Mouse (Mus musculus): ENCODE results near the gene Casz1. TPM values are rescaled to one million over a fixed set of nuclear protein-coding genes. Genes with fewer than 3 reads are reported as not detected.

Casz1 gene
- polyA plus RNA-seq, 1 experiment from 2014 or later: 7.6 TPM

DNA sequence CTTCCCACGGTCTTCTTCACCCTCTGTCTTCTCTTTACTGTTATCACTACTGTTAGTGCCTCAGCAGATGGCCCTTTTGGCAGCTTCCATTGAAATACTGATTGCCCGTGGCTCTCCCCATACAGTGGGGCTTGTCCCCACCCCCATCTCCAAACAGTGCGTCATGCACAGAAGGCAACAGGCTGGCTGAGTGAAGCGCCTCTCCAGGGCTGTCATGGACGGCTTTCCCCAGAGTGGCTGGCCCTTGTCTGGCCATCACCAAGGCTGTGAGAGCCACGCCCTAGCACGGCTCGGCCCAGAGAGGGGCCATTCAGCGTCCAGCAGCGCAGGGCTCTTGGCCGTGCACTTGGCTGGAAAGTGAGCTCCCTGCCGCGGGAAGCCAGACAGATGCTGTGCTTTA, 131.0 kb downstream of the Casz1 start:
- 32% methylated on average over 13 of the region's 13 CpGs for WGBS
- Histone ChIP-seq H3K4me2 (replicated peaks; ENCODE audit: low read depth, low read length) (no peak overlapping the region), H3K9me3 (ENCODE audit: control insufficient read depth, low read length) (no peaks in the 10 kb centered on the region), H3K4me3 (ENCODE audit: low read length) (no peak overlapping the region), H3K36me3 (ENCODE audit: control insufficient read depth, insufficient read depth, low read length) (peaks cover 9% of the 10 kb centered on the region; the same call in 1 of the 2 replicates), H3K27ac (ENCODE audit: low read depth, low read length) (no peak overlapping the region), H3K4me1 (ENCODE audit: control insufficient read depth, insufficient read depth, low read length) (peaks cover 14% of the 10 kb centered on the region), H3K9ac (ENCODE audit: low read depth, low read length) (no peak overlapping the region), H3K27me3 (ENCODE audit: control insufficient read depth, insufficient read depth, low read length) (peaks cover 5% of the 10 kb centered on the region; the same call in 1 of the 2 replicates)
- no peak for ATAC-seq (ENCODE audit: low FRiP score, low TSS enrichment)

DNA sequence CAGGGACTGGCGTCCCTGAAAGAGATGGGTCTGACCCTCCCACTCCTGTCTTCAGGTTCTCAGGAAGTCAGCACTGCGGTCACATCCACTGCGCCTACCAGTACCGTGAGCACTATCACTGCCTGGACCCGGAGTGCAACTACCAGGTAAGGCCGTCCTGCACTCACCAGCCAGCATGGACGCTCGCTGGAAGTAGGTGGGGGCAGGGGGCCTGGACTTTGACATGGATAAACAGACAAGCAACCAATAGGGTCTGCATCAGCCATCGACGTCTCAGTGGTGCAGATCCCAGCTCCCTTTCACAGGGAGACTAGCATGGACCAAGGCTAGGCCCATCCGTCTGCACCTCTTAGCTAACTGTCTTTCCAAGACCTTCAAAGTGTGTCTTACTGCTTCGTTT, 131.9 kb downstream of the Casz1 start:
- H3K4me3 ChIP-seq (ENCODE audit: low read length): no peak overlapping the region
- H3K27ac ChIP-seq (ENCODE audit: low read depth, low read length): no peak overlapping the region
- H3K9ac ChIP-seq (ENCODE audit: low read depth, low read length): no peak overlapping the region
- peaks cover 9% of the 10 kb centered on the region; the same call in 1 of the 2 replicates for H3K36me3 ChIP-seq (ENCODE audit: control insufficient read depth, insufficient read depth, low read length)
- H3K9me3 ChIP-seq (ENCODE audit: control insufficient read depth, low read length): no peaks in the 10 kb centered on the region
- no peak for ATAC-seq (ENCODE audit: low FRiP score, low TSS enrichment)
- peaks cover 5% of the 10 kb centered on the region; the same call in 1 of the 2 replicates for H3K27me3 ChIP-seq (ENCODE audit: control insufficient read depth, insufficient read depth, low read length)
- peaks cover 22% of the 10 kb centered on the region for H3K4me1 ChIP-seq (ENCODE audit: control insufficient read depth, insufficient read depth, low read length)
- WGBS: 87% methylated on average over 12 of the region's 12 CpGs
- H3K4me2 ChIP-seq (replicated peaks; ENCODE audit: low read depth, low read length): no peak overlapping the region

DNA sequence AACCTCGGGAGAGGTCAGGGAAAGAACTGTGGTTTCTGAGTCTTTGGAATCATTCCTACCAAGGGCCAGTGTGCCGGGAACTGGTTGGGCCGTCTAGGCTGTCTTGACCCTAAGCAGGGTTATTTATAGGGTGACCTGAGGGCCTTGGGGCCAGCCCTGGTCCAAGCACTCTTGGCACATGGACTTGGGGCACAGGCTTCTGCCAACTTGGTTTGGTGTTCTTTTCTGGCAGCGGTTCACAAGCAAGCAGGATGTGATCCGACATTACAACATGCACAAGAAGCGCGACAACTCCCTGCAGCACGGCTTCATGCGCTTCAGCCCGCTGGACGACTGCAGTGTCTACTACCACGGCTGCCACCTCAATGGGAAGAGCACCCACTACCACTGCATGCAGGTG, 132.5 kb downstream of the Casz1 start:
- H3K4me2 ChIP-seq (replicated peaks; ENCODE audit: low read depth, low read length): no peak overlapping the region
- peaks cover 5% of the 10 kb centered on the region; the same call in 1 of the 2 replicates for H3K27me3 ChIP-seq (ENCODE audit: control insufficient read depth, insufficient read depth, low read length)
- H3K9me3 ChIP-seq (ENCODE audit: control insufficient read depth, low read length): no peaks in the 10 kb centered on the region
- no peak overlapping the region for H3K4me3 ChIP-seq (ENCODE audit: low read length)
- H3K9ac ChIP-seq (ENCODE audit: low read depth, low read length): no peak overlapping the region
- 87% methylated on average over 12 of the region's 12 CpGs for WGBS
- ATAC-seq (ENCODE audit: low FRiP score, low TSS enrichment): no peak
- H3K27ac ChIP-seq (ENCODE audit: low read depth, low read length): no peak overlapping the region
- H3K4me1 ChIP-seq (ENCODE audit: control insufficient read depth, insufficient read depth, low read length): peaks cover 27% of the 10 kb centered on the region
- peaks cover 9% of the 10 kb centered on the region; the same call in 1 of the 2 replicates for H3K36me3 ChIP-seq (ENCODE audit: control insufficient read depth, insufficient read depth, low read length)

DNA sequence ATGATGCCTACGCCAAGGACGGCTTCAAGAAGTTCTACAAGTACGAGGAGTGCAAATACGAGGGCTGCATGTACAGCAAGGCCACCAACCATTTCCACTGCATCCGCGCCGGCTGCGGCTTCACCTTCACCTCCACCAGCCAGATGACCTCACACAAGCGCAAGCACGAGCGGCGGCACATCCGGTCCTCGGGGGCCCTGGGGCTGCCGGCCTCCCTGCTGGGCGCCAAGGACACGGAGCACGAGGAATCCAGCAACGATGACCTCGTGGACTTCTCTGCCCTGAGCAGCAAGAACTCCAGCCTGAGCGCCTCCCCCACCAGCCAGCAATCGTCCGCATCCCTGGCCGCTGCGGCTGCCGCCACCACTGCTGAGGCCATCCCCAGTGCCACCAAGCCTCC, 134.3 kb downstream of the Casz1 start:
- H3K4me3 ChIP-seq (ENCODE audit: low read length): no peak overlapping the region
- H3K36me3 ChIP-seq (ENCODE audit: control insufficient read depth, insufficient read depth, low read length): peaks cover 7% of the 10 kb centered on the region; the same call in 1 of the 2 replicates
- H3K27ac ChIP-seq (ENCODE audit: low read depth, low read length): no peak overlapping the region
- ATAC-seq (ENCODE audit: low FRiP score, low TSS enrichment): no peak
- no peak overlapping the region for H3K4me2 ChIP-seq (replicated peaks; ENCODE audit: low read depth, low read length)
- H3K4me1 ChIP-seq (ENCODE audit: control insufficient read depth, insufficient read depth, low read length): peaks cover 24% of the 10 kb centered on the region
- WGBS: 74% methylated on average over 26 of the region's 26 CpGs
- H3K9ac ChIP-seq (ENCODE audit: low read depth, low read length): no peak overlapping the region
- no peaks in the 10 kb centered on the region for H3K9me3 ChIP-seq (ENCODE audit: control insufficient read depth, low read length)
- H3K27me3 ChIP-seq (ENCODE audit: control insufficient read depth, insufficient read depth, low read length): no peaks in the 10 kb centered on the region; the same call in 1 of the 2 replicates

DNA sequence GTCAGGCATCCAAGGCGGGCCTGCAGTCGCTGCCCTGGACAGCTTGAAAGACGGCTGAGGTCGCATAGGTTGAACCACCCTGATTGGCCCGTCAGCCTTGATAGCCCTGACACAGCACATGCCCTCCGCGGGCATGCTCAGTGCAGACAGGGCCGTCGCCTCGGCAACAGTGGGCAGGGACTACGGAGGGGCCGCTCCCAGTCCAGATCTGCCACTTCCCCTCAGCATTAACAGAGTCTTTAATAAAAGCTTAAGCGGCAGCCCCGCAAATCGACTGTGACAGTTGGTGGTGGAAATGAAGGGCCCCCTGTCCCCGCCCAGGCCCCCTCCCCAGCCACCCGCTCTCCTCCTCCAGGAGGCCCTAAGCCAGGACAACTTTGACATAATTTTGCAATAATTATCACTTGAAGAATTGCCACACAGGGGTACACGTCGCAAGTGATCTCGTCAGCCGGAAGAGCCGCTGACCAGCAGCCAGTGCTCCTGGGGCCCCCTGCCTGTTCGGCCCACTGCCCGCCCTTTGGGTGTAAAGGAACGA, 136.5 kb downstream of the Casz1 start:
- peaks cover 7% of the 10 kb centered on the region; the same call in 1 of the 2 replicates for H3K36me3 ChIP-seq (ENCODE audit: control insufficient read depth, insufficient read depth, low read length)
- H3K9me3 ChIP-seq (ENCODE audit: control insufficient read depth, low read length): no peaks in the 10 kb centered on the region
- H3K27ac ChIP-seq (ENCODE audit: low read depth, low read length): peak overlapping the region; percentile 53
- no peaks in the 10 kb centered on the region; the same call in 1 of the 2 replicates for H3K27me3 ChIP-seq (ENCODE audit: control insufficient read depth, insufficient read depth, low read length)
- H3K4me2 ChIP-seq (replicated peaks; ENCODE audit: low read depth, low read length): peak overlapping the region; percentile 25; the same call in 1 of the 2 replicates
- 7% methylated on average over 25 of the region's 25 CpGs for WGBS
- peaks cover 24% of the 10 kb centered on the region for H3K4me1 ChIP-seq (ENCODE audit: control insufficient read depth, insufficient read depth, low read length)
- 0 out of 2 replicates have a peak overlapping the region, but pooled peaks have one; percentile 1 for H3K9ac ChIP-seq (ENCODE audit: low read depth, low read length)
- peak; percentile 93 for ATAC-seq (ENCODE audit: low FRiP score, low TSS enrichment)
- H3K4me3 ChIP-seq (ENCODE audit: low read length): no peak overlapping the region

DNA sequence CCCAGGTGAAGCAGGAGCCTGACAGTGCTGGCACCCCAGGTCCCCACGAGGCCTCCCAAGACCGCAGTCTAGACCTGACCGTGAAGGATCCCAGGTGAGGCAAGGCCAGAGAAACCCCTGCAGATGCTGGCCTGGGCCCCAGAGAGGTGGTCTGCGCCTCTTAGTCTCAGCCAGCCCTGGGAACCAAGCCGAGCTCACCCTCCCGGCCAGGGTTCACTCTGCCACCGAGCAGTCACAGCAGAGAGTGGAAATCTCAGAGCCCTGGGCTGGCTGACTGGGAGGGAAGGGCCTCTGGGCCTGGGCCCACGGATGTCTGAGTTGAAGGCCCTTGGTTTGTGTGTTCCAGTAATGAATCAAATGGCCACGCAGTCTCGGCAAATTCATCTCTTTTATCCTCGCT, 137.1 kb downstream of the Casz1 start:
- H3K9ac ChIP-seq (ENCODE audit: low read depth, low read length): peak overlapping the region; percentile 1; the same call in 1 of the 2 replicates
- 42% methylated on average over 11 of the region's 11 CpGs for WGBS
- peak overlapping the region; percentile 39 for H3K27ac ChIP-seq (ENCODE audit: low read depth, low read length)
- no peak overlapping the region for H3K4me3 ChIP-seq (ENCODE audit: low read length)
- H3K27me3 ChIP-seq (ENCODE audit: control insufficient read depth, insufficient read depth, low read length): no peaks in the 10 kb centered on the region; the same call in 1 of the 2 replicates
- H3K9me3 ChIP-seq (ENCODE audit: control insufficient read depth, low read length): no peaks in the 10 kb centered on the region
- peaks cover 7% of the 10 kb centered on the region; the same call in 1 of the 2 replicates for H3K36me3 ChIP-seq (ENCODE audit: control insufficient read depth, insufficient read depth, low read length)
- H3K4me1 ChIP-seq (ENCODE audit: control insufficient read depth, insufficient read depth, low read length): peaks cover 24% of the 10 kb centered on the region
- ATAC-seq (ENCODE audit: low FRiP score, low TSS enrichment): 0 out of 2 replicates have a peak, but pooled peaks have one; percentile 9
- peak overlapping the region; percentile 25; the same call in 1 of the 2 replicates for H3K4me2 ChIP-seq (replicated peaks; ENCODE audit: low read depth, low read length)

DNA sequence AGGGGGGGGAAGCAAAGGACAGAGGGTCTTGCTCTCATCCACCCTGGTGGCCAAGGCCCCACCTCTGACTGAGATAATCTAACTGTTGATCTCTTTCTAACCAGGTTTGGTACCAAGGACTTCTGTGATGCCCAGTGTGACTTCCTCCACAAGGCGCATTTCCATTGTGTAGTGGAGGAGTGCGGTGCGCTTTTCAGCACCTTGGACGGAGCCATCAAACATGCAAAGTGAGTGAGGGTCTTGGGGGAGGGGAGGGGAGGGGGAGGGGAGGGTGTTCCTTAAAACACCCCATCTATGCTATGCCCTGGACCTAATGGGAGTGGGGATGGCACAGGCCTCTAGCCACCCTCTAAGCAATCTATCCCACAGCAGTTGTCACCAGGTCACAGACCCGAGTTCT, 138.9 kb downstream of the Casz1 start:
- Histone ChIP-seq H3K9ac (ENCODE audit: low read depth, low read length) (no peak overlapping the region), H3K4me2 (replicated peaks; ENCODE audit: low read depth, low read length) (no peak overlapping the region), H3K36me3 (ENCODE audit: control insufficient read depth, insufficient read depth, low read length) (peaks cover 7% of the 10 kb centered on the region; the same call in 1 of the 2 replicates), H3K27me3 (ENCODE audit: control insufficient read depth, insufficient read depth, low read length) (no peaks in the 10 kb centered on the region), H3K4me1 (ENCODE audit: control insufficient read depth, insufficient read depth, low read length) (peaks cover 32% of the 10 kb centered on the region), H3K9me3 (ENCODE audit: control insufficient read depth, low read length) (no peaks in the 10 kb centered on the region), H3K27ac (ENCODE audit: low read depth, low read length) (no peak overlapping the region), H3K4me3 (ENCODE audit: low read length) (no peak overlapping the region)
- no peak for ATAC-seq (ENCODE audit: low FRiP score, low TSS enrichment)
- WGBS: 30% methylated on average over 5 of the region's 5 CpGs

DNA sequence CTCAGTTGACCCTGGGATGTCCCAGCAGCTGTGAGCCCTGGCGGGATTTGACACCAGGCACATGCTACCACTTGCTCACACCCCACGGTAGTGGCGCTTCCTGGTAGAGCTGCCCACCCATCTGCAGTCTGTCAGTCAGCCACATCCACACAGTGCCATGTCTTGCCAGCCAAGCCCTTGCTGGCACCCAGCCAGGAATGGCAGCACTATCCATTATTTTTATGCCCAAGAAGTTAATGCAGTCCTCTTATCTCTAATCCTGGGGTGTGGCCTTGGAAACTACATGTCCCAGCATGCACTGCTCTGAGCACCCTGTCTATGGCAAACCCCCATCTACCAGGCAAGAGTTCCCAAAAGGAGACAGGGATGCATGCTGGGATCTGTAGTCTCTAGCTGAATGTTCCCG, 141.2 kb downstream of the Casz1 start:
- no peak for ATAC-seq (ENCODE audit: low FRiP score, low TSS enrichment)
- H3K4me2 ChIP-seq (replicated peaks; ENCODE audit: low read depth, low read length): no peak overlapping the region
- no peak overlapping the region for H3K27ac ChIP-seq (ENCODE audit: low read depth, low read length)
- WGBS: 79% methylated on average over 4 of the region's 4 CpGs
- H3K36me3 ChIP-seq (ENCODE audit: control insufficient read depth, insufficient read depth, low read length): no peaks in the 10 kb centered on the region
- peaks cover 34% of the 10 kb centered on the region for H3K4me1 ChIP-seq (ENCODE audit: control insufficient read depth, insufficient read depth, low read length)
- no peak overlapping the region for H3K9ac ChIP-seq (ENCODE audit: low read depth, low read length)
- no peaks in the 10 kb centered on the region for H3K9me3 ChIP-seq (ENCODE audit: control insufficient read depth, low read length)
- no peak overlapping the region for H3K4me3 ChIP-seq (ENCODE audit: low read length)
- H3K27me3 ChIP-seq (ENCODE audit: control insufficient read depth, insufficient read depth, low read length): no peaks in the 10 kb centered on the region

DNA sequence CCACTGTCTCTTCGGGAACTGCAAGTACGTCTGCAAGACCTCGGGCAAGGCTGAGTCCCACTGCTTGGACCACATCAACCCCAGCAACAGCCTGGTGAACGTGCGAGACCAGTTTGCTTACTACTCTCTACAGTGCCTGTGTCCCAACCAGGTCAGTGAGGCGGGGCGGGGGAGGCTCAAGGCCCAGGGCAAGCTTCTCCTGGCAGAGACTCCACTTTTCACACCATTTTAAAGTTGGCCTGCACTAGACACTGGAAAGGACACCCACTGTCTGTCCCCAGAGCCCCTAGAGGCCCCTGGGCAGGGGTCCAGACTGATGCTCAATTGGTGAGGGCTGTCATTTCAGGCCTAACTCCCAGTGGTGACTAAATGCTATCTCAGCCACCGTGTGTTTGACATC, 141.8 kb downstream of the Casz1 start:
- H3K4me2 ChIP-seq (replicated peaks; ENCODE audit: low read depth, low read length): no peak overlapping the region
- H3K9me3 ChIP-seq (ENCODE audit: control insufficient read depth, low read length): no peaks in the 10 kb centered on the region
- no peak overlapping the region for H3K4me3 ChIP-seq (ENCODE audit: low read length)
- H3K27ac ChIP-seq (ENCODE audit: low read depth, low read length): no peak overlapping the region
- WGBS: 91% methylated on average over 8 of the region's 8 CpGs
- H3K36me3 ChIP-seq (ENCODE audit: control insufficient read depth, insufficient read depth, low read length): no peaks in the 10 kb centered on the region
- ATAC-seq (ENCODE audit: low FRiP score, low TSS enrichment): no peak
- peaks cover 5% of the 10 kb centered on the region for H3K27me3 ChIP-seq (ENCODE audit: control insufficient read depth, insufficient read depth, low read length)
- H3K4me1 ChIP-seq (ENCODE audit: control insufficient read depth, insufficient read depth, low read length): peaks cover 32% of the 10 kb centered on the region
- no peak overlapping the region for H3K9ac ChIP-seq (ENCODE audit: low read depth, low read length)

Data from kidney, embryonic 14.5 days (tissue).